Mouse (Mus musculus) CD4-positive naive resting alpha-beta T cell, adult 57 days (primary cell): ENCODE results near the gene Zbed5. TPM values are rescaled to one million over a fixed set of nuclear protein-coding genes. Genes with fewer than 3 reads are reported as not detected.

Source experiments
- total RNA-seq: library from RNA; stranded (reverse); gene quantifications from one replicate; pipeline ENCODE4 v1.2.4, GENCODE M21; 2023

Gene Zbed5
- 0.89 TPM for total RNA-seq

DNA sequence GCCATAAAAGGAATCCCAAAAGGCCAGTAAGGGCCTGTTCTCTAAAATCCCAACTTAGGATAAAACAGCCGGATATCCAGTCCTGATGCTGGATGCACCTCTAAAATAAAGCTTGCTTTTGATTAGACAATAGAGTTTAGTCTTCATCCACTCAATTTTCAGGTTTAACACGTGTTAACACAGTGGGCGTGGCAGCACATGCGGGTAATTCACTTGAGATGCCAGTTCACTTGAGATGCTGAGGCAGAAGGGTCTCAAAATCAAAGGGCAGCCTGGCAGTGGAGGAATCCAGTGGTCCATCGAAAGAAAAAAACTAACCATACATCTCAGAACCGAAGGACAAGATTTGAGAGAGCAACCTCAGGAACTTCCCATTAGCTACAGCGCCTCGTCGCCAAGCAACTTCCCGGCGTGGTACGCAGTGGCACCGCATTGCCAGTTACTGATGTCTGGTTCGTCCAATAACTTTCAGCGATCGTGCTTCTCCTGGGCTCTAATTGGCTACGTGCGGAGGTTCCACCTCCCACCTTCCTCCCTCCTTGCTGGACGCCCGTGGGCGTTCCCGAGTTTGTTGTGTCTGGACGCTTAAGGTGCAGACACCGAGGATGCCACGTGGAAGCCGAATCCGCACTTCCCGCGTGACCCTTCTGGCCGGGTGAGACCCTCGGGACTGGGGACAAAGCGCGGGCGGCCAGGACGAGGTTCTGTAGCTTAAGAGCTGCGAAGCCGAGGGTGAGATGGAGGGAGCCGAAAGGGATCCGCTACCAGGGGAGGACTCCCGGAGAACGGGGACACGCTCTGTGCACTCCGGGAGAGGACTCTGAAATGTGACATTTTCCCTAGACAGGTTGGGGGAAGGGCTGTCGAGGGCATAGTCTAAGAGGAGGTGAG, at the start of gene Zbed5:
TSS of gene Zbed5 (plus strand) at position 526 of the 891 bp plus-strand sequence.

DNA sequence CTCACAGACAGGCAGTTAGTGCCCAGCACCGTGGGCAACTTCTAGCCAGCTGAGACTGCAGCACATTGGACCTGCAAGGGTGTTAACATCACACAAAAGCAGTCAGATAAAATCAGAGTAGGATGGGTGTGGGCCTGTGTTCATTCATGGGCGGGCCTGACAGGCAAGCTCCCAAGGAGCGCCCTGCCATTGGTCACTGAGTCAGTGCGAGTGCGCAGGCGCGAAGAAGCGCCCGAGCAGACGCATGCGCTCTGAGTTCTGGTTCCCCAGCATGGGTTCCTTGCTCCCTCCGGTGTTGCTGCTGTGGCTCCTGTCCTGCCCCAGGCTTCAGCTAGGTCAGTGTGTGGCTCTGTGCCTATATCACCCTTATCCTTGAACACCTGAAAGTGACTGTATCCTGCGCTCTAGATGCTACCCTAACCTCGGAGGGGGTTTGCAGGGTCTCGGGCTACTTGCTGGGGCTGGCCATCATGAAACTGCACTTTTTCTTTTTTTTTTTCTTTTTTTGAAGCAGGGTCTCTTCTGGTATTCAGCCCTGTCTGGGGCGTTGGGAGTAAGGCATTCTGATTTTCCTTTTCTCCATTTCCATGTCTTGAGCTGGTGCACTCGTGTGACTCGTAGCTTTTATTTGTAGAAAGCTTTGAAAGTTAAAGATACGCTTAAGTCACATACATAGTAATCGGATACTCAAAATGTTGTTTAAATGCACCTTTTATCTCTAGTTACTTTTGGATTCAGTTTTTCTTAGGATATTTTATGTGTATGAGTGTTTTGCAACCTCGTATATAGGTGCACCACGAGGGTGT, 48.6 kb upstream of the Zbed5 start, which contains the start of gene Sumf2:
TSS of gene Sumf2 (plus strand) at position 235 of the 806 bp plus-strand sequence.

DNA sequence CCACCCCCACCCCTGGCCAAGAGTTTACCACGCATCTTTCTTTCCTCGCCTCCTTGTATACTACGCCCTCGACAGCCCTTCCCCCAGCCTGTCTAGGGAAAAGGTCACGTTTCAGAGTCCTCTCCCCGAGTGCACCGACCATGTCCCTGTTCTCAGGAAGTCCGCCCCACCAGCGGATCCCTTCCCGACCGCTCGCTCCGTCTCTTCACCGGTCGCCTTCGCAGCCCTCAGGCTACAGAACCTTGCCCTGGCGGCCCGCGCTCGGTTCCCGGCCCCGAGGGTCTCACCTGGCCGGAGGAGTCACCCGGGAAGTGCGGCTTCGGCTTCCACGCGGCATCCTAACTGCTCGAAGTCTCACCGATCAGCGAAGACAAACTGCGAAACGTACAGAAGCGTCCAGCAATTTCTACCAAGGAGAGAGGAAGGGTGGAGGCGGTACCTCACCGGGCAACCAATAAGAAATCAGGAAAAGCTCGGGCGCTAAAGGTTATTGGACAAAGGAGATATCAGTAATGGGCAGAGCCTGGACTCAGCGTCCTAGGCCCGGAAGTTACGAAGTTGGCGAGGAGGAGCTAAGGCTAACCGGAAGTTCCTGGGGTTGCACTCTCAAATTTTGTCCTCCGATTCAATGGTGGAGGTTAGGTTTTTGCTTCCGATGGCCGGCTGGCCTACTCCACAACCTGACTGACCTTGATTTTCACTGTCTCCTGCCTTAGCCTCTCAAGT, 8.4 kb upstream of the Zbed5 start, which contains the start of gene Chchd2:
TSS of gene Chchd2 (minus strand) at position 560 of the 726 bp plus-strand sequence.

DNA sequence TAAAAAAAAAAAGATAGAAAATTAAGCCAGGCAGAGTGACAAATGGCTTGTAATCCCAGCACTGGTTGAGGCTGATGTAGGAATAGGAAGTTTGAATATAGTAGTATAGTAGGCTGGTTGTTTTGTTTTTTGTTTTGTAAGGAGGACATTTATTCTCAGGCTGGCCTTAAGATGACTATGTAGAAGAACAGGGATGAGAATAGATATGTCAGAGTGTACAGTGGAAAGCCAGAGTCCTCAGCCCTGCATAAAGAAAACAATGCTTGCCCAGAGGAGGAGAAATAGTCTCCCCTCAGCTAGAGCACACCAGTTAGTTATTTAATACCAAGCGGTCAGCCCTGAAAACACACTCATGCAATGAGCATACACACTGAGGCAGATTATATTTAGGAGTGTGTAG, 2.9 kb downstream of the Zbed5 start, which contains the start of gene Phkg1:
TSS of gene Phkg1 (minus strand) at position 101 of the 400 bp plus-strand sequence.

DNA sequence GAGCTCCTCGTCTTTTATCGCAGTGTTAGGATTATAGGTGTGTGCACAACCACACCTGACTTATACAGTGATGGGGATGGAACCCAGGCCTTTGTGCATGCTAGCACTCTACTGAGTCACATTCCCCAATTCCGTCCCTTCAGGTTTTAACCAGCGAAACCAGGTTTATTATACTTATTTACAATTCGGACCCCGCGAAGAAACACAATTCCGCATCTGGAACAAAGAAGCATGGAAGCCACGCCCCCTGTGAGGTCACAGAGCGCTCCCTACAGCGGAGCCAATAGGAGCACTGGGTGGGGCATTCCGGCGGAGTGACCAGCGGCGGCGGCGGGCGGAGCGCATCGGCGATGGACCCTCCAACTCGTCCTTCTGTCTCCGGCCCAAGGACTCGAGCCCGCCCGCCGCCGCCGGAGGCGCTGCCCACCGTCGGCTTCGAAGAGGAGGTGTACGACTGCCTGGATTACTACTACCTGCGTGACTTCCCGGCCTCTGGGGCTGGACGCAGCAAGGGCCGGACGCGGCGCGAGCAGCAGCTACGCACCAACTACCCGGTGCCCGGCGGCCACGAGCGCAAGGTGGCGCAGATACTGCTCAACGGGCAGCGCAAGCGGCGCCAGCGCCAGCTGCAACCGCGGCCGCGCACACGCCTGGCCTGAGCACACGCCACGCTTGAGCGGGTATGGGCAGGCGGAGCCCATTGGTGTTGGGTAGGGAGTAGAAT, 12.9 kb downstream of the Zbed5 start, which contains the start of gene Nupr1l:
TSS of gene Nupr1l (plus strand) at position 299 of the 724 bp plus-strand sequence.

DNA sequence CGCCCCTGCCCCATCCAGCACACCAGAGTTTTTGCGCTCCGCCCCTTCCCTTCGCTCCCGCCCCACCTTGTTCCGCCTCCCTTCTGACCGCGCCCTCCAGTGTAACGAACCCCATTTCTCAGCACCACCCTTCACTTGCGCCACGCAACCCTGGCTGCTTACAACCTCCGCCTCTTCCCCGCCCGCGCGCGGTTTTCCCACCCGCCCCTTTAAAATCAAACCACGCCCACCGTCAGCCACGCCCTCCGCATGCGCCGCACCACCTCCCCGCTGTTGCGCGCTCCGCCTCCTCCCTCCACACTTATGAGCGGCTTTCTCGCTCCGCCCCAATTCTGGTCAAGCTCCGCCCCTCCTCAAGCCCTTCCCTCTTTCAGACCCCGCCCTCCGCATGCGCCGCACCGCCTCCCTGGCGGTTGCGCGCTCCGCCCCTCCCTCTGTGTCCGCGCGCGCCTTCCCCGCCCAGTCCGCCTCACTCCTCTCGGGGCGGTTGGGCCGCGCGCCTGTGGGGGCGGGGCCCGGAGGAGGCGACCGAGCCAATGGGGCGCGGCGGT, 46.0 kb downstream of the Zbed5 start, which contains the start of gene Vkorc1l1:
TSS of gene Vkorc1l1 (plus strand) at position 476 of the 551 bp plus-strand sequence.

Other genes starting within 250 kb of the Zbed5 start
- 1.3 TPM for gene Zfp11, start 225.6 kb upstream of the Zbed5 start, total RNA-seq
- gene Sept14, start 187.2 kb upstream of the Zbed5 start, total RNA-seq = not detected
- gene Mrps17, start 180.2 kb upstream of the Zbed5 start, total RNA-seq = 43.4 TPM
- gene Nipsnap2, start 170.7 kb upstream of the Zbed5 start, total RNA-seq = 41.2 TPM
- gene Psph, start 108.3 kb upstream of the Zbed5 start, total RNA-seq = 17.0 TPM
- 30.1 TPM for gene Sumf2, start 48.7 kb upstream of the Zbed5 start, total RNA-seq
- gene Chchd2, start 8.3 kb upstream of the Zbed5 start, total RNA-seq = 159 TPM
- 0.68 TPM for gene Phkg1, start 2.8 kb downstream of the Zbed5 start, total RNA-seq
- 2.3 TPM for gene Nupr1l, start 12.8 kb downstream of the Zbed5 start, total RNA-seq
- gene Vkorc1l1, start 46.2 kb downstream of the Zbed5 start, total RNA-seq = 10.6 TPM
- gene Gusb, start 107.3 kb downstream of the Zbed5 start, total RNA-seq = 25.3 TPM
- gene Asl, start 133.5 kb downstream of the Zbed5 start, total RNA-seq = 18.3 TPM
- 18.3 TPM for gene Crcp, start 133.6 kb downstream of the Zbed5 start, total RNA-seq
- 5.3 TPM for gene Tpst1, start 177.6 kb downstream of the Zbed5 start, total RNA-seq
- gene Kctd7, start 249.1 kb downstream of the Zbed5 start, total RNA-seq = 4.9 TPM